Mouse (Mus musculus): Measurements from ENCODE around the gene Gm20388.
A peak's percentile ranks its signal among the peaks of the same experiment; 100 is the strongest.

Gene Gm20388

DNA sequence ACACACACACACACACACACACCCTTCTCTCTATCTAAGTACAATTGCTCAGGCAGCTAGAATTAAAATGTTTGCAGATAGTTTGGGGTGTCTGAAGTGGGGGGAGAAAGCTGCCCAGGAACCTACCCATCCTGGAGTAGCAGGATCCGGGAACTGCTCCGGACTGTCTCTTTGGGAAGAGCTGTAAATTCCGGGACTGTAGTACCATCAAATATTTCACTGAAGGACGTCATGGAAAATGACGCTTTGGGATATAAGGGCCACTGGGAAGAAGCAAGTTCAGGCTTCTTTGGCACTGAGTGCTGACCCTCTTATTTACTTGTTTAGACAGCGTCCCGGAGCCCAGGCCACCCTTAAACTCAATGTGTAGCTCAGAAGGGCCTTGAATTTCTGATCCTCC is 1168.6 kb downstream of the Gm20388 start:
- DNase-seq (ENCODE audit: low spot score): no peak

DNA sequence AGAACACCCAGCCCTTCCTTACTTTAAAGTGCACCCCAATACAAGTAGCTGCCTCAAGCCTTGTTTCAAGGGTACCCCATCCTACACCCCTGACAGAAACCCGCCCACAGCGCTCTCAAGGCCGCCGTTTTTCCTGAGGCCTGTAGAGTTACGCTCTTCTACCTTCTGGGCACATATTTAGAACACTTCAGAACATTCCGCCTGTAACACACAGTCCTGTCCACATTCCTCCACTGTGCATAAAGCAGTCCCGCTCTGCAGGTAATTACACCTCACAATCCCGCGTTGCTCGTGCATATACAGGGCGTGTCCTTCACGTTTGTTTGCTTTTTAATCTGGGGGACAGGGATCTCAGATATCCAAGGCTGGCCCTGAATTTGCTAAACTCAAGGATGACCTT is 1169.3 kb downstream of the Gm20388 start:
- DNase-seq (ENCODE audit: low spot score): no peak

DNA sequence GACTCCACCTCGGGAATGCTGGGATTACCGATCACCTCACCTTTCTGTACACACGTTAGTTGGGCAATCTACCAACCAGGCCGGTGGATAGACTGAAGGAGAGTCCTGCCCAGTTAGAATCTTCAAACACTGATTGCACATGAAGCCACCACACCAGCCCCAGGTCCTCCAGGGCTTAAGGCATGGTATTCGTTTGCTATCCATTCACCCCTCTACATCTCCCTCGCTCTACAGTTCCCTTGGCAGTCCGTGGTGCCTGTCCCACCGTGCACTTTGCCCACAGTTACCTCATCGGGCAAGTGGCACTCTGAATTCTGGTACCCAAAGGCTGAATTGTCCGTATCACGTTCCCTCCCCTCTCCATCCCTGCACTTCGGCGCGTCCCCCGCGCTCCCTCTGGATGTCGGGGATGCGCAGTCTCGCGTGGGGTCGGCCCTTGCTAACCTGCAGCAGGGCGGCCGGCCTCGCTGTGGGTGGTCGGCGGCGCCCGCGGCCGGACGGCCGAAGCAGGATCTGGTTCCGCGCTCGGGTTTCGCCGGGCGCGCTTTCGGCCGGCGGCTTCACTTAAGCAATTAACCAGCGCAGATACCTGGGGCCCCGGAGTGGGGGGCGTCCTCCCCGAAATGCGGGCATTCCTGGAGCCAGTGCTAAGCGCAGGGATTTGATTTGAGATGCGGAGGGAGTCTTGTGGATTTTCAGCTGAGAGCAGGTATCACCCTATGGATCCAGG is 1169.9 kb downstream of the Gm20388 start:
- no peak for DNase-seq (ENCODE audit: low spot score)

DNA sequence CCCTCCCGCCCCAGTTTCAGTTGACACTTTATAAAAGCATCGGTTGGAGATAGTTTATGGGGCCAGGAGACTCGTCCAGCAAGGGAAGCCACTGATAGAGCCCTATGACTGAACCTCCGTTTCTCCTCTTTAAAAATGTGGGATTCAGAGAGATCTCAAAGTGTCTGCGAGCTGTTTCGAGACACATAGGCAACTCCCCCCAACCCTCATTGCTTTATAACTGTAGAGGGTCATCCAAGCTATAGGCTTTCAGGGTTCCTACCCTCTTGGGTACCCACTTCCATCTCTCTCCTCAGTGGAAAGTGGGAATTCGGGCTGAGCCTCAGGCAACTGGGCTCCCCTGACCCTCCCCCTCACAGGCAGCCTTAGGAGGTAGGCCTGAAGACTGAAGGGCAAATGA is 1170.8 kb downstream of the Gm20388 start:
- DNase-seq (ENCODE audit: low spot score): no peak

DNA sequence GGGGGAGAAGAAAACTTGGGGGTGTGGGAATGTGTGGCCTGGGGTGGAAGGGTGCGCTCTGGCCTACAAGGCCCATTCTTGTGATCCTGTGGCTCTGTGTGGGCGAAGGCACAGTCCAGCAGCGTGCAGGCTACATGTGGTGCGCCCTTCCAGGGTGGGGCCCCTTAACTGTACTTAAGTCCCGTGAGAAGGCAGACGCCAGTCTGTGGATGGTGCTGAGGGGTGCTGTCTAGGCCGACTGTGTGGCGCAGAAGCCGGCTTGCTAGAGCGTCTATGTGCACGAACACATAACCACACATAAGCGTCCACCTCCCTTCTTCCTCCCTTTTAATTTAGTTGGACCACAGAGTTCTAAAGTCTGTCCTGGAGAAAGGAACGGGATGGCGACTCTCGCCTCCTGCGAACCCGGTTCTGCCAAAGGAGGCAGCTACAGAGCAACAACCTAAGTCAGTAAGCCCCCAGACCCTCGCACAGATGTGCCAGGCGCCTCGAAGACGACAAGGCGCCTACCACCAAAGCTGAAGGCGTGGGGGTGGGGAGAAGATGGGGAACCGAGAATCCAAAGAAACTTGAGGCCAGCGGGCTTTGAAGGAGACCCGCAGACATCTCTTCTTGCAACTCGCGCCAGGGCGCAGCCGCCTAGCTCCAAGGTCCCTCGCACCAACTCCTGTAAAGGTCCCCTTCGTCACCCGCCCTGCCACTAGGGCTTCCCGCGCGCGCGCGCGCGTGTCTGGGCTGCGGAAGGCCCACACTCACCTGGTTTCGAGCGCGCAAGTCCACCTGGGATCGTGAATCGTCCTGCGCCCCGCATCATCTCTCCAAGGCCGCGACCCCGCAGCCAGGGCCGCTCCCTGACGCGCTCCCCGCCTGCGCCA is 1171.8 kb downstream of the Gm20388 start:
- DNase-seq (ENCODE audit: low spot score): no peak

DNA sequence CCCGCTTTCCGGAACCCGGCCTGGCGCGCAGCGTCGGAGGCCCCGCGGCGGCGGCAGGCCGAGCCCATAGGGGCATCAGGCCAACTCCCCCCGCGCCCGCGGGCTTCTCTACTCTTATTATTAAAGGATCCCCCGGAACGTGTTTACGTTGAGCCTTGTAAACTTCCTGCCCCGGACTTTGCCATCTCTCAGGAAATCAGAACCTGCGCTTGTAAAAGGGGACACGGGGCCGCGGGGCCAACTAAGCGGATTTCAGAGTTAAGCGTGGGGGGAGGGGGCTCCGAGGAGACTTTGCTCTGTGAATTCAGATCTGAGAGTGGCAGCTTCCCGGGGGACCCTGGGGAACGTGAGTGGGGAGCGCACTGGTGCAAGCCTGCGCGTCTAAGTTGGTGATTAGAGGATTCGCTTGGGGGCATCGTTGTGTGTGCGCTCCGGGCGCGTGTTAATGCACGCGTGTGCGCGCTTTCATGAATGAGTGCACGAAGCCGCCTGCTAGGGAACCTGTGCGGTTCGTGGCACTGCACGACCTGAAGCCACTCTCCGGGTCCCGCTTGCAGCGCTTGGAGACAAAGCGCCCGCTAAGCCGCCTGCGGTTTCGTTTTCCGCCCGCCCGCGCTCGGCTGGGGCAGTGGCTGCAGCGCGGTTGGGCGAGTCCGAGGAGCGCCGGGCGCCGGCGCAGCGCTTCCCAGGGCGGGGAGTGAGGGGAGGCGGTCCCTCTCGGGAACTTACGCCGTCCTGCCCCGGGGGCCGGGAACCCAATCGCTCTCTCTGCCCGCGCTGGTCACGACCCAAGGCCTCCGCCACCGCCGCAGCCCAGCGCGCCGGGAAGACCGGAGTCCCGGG is 1172.7 kb downstream of the Gm20388 start:
- no peak for DNase-seq (ENCODE audit: low spot score)

DNA sequence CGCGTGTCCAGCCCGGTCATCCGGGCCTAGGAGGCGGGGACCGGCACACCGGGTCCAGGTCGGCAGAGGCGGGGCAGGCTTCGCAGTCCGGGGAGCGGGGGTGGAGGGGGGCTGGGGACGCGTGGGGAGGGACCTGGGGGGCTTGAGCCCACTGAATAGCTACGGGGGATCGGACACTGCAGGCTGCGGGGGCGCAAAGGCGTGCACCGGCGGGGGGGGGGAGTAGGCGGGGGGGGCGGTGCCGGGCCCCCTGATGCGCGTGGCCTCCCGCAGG is 1173.2 kb downstream of the Gm20388 start:
- DNase-seq (ENCODE audit: low spot score): no peak

DNA sequence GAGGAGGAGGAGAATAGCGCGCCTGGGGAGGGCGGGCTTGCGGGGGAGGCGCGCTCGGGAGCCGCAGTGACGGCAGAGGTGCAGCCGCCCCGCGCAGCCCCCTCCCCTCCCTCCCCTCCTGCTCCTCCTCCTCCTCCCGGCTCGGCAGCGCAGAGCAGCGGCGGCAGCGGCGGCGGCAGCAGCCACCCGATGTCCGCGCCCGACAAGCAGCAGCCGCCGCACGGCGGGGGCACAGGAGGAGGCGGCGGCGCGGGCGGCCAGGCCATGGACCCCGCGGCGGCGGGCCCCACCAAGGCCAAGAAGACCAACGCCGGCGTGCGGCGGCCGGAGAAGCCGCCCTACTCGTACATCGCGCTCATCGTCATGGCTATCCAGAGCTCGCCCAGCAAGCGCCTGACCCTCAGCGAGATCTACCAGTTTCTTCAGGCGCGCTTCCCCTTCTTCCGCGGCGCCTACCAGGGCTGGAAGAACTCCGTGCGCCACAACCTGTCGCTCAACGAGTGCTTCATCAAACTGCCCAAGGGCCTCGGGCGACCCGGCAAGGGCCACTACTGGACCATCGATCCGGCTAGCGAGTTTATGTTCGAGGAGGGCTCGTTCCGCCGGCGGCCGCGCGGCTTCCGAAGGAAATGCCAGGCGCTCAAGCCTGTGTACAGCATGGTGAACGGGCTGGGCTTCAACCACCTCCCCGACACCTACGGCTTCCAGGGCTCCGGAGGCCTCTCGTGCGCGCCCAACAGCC is 1173.7 kb downstream of the Gm20388 start, which contains the start of gene Foxf1:
Gene Foxf1, plus strand, starts transcription at position 177 of the 742 bp plus-strand sequence.
- DNase-seq (ENCODE audit: low spot score): no peak

DNA sequence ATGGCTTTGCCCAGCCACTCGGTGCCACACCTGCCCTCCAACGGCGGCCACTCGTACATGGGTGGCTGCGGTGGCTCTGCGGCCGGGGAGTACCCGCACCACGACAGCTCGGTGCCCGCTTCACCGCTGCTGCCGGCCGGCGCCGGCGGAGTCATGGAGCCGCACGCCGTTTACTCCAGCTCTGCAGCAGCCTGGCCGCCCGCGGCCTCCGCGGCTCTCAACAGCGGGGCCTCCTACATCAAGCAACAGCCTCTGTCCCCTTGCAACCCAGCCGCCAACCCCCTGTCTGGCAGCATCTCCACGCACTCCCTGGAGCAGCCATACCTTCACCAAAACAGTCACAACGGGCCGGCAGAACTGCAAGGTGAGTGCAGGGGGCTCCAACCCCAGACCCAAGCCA is 1174.4 kb downstream of the Gm20388 start:
- DNase-seq (ENCODE audit: low spot score): no peak

DNA sequence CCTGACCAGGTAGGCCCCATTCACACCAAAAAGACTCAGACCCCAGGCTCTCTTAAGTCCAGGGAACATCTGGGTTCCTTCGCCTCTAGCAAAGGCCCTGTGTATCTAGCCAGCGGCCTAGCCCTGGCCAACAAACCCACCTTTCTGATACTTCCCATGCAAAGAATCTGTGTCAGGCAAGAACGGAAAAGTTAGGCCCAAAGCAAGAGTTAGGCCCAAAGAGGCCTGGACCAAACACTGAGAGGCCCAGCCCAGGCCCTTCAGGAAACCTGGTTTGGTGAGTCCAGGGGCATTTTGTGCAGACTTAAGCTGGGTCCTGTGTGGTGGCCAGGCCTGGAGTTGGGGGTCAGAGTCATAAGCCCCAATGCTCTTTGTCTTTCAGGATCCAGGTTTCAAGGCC is 1174.9 kb downstream of the Gm20388 start:
- no peak for DNase-seq (ENCODE audit: low spot score)

DNA sequence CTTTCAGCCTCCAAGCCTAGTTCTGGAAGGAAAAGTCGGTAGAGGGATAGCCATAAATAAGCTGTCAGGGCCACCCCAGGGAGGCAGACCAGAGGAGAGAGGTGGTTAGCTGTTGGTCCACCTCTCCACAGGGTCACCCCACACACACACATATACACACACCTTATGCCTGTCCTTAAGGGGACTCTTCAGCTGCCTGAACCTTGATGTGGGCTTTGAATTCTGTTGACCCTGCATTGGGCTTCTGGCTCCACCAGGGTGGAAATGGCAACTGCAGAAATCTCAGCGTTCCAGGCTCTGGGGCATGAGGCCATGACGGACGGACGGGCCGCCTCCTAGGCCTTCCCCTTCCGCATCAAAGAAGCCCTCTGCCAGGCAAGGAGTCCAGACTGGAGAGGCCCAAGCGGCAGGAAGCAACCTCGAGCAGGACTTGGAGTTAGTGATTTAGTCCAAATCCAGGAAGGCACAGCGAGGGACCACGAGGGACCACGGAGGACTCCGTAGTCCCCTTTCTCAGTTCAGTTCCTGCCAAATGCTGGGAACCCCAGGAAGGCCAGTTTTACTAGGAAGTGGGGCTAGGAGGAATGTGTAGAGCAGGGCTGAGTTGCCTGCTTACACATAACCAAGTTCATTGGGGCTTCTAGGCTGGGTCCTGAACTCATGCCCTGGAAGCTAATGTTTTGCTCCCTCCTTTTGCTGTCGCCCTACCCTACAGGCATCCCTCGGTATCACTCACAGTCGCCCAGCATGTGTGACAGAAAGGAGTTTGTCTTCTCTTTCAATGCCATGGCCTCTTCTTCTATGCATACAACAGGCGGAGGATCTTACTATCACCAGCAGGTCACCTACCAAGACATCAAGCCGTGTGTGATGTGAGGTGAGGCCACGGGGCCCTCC is 1175.6 kb downstream of the Gm20388 start:
- no peak for DNase-seq (ENCODE audit: low spot score)

DNA sequence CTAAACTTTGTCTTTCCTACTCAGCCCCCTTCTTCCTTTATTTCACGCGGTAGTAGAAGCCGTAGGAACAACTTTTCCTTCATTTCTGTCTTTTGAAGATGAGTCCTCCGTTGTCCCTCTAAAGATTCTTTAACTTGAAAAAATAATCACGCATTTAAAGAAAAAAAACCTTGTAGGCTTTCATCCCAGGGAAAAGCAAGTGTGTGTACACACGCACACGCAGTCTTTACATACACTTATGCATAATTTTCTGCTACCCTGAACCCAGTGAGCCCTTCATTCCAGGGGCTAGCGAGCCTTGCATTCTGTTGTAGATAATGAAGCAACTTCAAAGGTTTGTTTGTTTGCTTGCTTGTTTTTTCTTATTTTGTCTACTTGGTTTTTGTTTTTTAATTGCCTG is 1177.6 kb downstream of the Gm20388 start:
- DNase-seq (ENCODE audit: low spot score): no peak

DNA sequence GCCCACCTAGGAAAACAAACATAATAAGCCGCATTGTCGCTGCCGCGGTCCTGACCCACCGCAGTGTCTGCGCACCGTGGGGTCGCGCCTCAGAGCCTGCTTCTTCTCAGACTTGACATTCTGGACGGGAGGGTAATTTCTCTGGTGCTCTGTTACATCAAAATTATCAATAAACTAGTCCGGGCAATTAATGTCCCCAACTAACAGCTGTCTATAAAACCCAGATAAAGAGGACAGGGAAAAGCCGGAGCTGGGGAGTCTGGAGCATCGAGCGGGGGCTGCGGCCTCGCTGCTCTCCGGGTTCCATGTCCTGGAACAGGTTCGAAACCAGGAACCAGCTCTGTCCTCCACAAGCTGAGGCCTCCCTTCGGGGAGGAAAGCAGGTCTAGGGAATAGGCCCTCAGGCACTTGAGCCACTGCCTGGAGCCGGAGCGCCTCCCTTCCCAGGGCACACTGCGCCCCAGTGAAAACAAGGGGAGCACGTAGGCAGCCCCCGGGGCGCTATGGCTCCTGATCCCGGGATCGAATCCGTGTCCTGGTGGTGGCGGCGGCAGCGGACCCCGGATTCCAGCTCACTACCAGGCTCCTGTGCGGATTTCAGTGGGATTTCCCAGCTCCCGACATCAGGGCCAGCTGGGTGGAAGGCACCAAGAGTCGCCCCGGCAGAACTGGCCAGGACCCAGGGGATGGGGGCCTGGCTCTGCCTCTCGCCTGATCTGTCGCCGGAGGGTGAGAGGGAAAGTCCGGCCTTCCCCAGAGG is 1178.4 kb downstream of the Gm20388 start:
- DNase-seq (ENCODE audit: low spot score): no peak

DNA sequence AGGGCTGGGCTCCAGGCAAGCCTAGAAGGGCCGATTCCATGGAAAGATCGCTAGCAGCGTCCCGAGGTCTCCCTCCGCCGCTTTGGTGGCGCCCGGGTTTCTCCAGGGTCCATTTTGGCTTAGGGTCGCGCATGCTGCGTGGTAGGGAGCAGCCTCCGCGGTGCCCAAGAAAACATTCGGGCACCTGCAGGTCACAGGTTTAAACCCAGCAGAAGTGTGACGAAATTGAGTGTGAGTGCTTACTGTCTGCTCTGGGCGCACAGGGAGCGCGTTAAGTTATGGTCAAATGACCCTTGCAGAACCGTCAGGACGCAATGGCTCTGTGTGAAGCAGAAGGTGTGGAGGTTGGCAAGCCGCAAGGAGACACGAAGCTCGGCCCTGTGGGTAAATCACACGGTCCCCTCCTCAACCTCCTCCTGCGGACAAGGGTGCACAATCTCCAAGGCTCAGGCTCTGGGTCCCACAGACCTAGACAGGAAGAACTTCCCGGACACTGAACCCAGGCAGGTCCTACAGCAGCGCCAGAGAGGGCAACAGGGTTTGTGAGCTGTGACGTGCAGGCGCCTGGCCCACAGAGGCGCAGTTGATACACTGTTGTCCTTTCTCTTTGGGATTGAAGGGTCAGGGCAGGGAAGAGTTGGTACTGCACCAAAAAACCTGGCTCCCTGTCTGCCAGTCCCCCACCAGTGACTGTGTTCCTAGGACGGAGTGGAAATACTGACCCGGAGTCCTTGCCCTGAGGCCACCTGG is 1179.2 kb downstream of the Gm20388 start:
- DNase-seq (ENCODE audit: low spot score): no peak

DNA sequence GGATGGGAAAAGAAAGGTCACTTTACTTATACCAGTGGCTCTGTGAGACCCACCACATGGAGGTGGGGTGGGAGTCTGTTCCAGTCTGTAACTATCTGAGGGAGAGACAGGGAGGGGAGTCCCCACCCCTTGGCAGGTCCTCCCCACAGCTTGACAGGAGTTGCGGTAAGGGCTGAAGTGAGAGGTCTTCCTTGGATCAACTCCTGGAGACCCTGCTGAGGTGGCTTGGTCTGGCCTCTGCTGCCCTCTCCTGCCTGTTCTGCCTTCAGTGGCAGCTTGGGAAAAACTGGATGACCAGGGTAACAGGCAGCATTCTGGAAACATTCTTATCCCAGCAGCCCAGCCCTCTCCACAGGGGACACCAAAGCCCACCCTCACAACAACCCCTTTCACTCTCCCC is 1180.1 kb downstream of the Gm20388 start:
- DNase-seq (ENCODE audit: low spot score): no peak

DNA sequence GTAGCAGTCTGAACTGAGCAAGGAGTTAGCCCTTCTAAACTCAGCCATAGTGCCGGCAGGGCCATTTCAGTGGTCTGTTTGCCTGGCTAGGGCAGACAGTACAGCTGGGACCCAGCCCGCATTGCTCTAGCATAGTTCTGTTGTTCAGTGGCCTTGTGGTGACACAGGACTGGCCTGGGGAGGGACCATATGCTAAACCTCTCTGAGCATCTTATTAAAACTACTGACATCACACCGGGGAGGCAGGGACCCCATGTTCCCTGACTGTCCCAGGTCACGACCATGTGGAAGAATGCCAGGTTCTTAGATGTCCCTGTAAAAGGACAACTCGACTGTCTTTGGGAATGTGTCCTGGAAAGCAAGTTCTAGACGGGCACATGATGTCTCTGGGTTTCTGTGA is 1181.5 kb downstream of the Gm20388 start:
- no peak for DNase-seq (ENCODE audit: low spot score)

DNA sequence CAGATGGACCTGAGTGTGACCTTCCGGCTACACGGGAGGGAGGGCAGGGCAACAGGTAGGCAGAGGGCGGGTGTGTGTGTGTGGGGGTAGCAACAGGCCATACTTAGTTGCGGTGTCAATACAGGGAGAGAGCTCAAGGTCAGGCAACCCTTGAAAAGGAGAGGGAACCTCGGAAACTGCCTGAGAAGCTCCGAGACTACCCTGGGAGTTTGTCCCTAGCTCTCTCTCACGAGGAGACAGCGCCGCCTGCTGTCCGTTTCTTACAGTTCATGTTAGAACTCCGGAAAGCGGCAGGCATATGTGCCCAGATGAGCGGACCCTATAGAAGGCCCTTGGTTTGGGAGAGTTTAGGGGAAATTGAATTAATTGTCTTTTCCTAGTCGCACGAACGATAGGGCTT is 1182.0 kb downstream of the Gm20388 start:
- peak; percentile 49 for DNase-seq (ENCODE audit: low spot score)

DNA sequence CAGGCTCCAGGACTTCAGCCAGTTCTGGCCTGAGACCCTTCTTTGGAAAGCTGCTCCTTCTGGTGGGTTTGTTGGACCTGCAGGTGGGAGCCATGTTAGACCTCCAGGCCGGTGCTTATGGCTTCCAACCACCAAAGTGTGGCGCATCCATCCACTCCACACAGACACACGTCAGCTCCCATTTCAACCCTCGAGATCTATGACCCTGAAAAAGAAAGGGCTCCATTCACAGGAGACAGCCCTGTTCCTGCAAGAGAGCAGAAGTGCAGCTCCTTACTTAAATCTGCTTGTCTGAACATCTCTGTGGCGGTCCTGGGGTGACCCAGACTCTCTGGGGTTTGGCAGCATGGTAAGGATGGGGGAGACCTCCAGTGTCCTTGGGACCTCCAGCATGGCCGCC is 1182.9 kb downstream of the Gm20388 start:
- DNase-seq (ENCODE audit: low spot score): no peak

DNA sequence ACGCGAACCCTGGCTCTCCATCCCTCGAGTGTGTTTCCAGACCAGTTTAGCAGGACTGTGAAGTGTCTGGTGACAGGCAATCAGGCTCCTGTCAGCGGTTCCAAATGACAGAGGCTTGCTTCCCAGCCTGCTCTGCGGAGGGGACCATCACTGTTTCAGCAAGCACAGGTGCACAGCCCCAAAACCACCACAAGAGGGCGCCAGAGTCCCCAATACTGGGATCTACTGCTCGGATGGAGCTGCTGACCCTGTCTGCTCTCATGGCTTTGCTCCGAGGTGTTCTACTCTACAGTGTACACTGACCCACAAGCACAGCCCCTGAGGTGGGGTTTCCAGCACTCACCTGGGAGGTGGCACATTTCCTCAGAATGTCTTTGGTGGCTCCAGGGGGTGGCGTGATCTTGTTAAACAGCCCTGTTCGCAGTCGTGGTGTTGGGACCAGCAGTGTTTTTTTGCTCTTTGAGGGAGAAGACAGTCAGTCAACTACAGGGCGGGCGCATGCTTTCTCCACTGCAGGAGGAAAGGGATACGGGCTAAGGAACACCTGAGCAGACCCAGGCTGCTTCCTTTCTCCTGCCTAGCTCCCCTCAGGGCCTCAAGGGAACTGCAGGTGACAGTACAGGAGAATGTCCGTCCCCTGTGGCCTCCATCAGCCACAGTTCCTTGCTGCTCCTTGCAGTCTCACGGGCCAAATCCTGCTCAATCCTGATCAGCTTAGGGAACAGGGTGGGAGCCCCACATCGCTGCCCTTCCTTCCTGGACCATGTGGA is 1193.6 kb downstream of the Gm20388 start:
- peak; percentile 61 for DNase-seq (ENCODE audit: low spot score)

Data from T-cell, adult 2 months (primary cell).